ENCODE assay signal across 18 mouse cellular contexts in genomic region chr14:8305014-8305413, GRCm38 (mm10). TPM values are rescaled to one million over a fixed set of nuclear protein-coding genes. Genes with fewer than 3 reads are reported as not detected.
A peak's percentile ranks its signal among the peaks of the same experiment; 100 is the strongest.
DNase-seq lines count a peak whose midpoint lies in the region; ATAC-seq and TF ChIP-seq lines count a peak whose summit lies in the region.
"Had no signal": no experiment of that assay in that cellular context is flagged by ENCODE, and none has a peak within 500 bp of the region (broad histone marks: within the 10 kb centered on the region; RNA-seq: fewer than 3 reads in every experiment).

No protein-coding gene starts in this region.

- H3K9me3 ChIP-seq in lung, embryonic 16.5 days (ENCODE audit: control insufficient read depth, low read length) = no peaks in the 10 kb centered on the region
- no peaks in the 10 kb centered on the region for H3K9me3 ChIP-seq in stomach, embryonic 15.5 days
- H3K9me3 ChIP-seq: hindbrain, embryonic 12.5 days; neural tube, embryonic 13.5 days had no signal

- H3K9ac ChIP-seq in lung, embryonic 16.5 days (ENCODE audit: low read length) = no peak overlapping the region
- no peak overlapping the region for H3K9ac ChIP-seq in stomach, embryonic 15.5 days
- H3K9ac ChIP-seq: hindbrain, embryonic 12.5 days; neural tube, embryonic 13.5 days had no signal

- ATAC-seq in lung, embryonic 16.5 days (ENCODE audit: low read depth) = peak; percentile 75
- ATAC-seq in stomach, embryonic 15.5 days (ENCODE audit: insufficient read depth, low FRiP score, low read depth) = peak; percentile 54; the same call in 1 of the 2 replicates
- ATAC-seq: midbrain, embryonic 16.5 days had no signal

- no peaks in the 10 kb centered on the region for H3K27me3 ChIP-seq in kidney, adult 2 months (replicated peaks; ENCODE audit: control insufficient read depth, insufficient read depth, low read length)
- H3K27me3 ChIP-seq in lung, embryonic 16.5 days (ENCODE audit: control insufficient read depth, insufficient read depth, low read depth, low read length) = no peaks in the 10 kb centered on the region
- H3K27me3 ChIP-seq in stomach, embryonic 15.5 days (replicated peaks) = no peaks in the 10 kb centered on the region
- H3K27me3 ChIP-seq: CH12.LX had no signal

- DNase-seq in embryo, embryonic 10 days (ENCODE audit: low spot score) = peak; percentile 28
- no peak for DNase-seq in embryo, embryonic 9.5 days (ENCODE audit: extremely low spot score)
- DNase-seq in kidney, adult 2 months = no peak
- no peak for DNase-seq in kidney, adult 9 months
- DNase-seq in lung, postnatal 14 days = no peak
- DNase-seq in cerebellum, postnatal 14 days = no peak
- DNase-seq: cerebellum, adult 18-20 months; gastrocnemius, postnatal 25 days; kidney, adult 8-10 months; layer of hippocampus, adult 9-11 months; left cerebral cortex, postnatal 4 days had no signal

- no peak for TF ChIP-seq CTCF in kidney, adult 2 months (conservative IDR thresholded peaks at IDR 0.05; ENCODE audit: insufficient read depth, insufficient read length, low read depth, low read length)

- peaks cover 14% of the 10 kb centered on the region for H3K4me1 ChIP-seq in kidney, adult 2 months (ENCODE audit: control insufficient read depth, insufficient read depth, low read length)
- H3K4me1 ChIP-seq in lung, embryonic 16.5 days (replicated peaks; ENCODE audit: control insufficient read depth, insufficient read depth, low read length) = peaks cover 21% of the 10 kb centered on the region
- peaks cover 5% of the 10 kb centered on the region; the same call in 1 of the 2 replicates for H3K4me1 ChIP-seq in stomach, embryonic 15.5 days

- no peak overlapping the region for H3K4me3 ChIP-seq in kidney, adult 2 months (ENCODE audit: insufficient read depth, low read depth, low read length)
- H3K4me3 ChIP-seq in lung, embryonic 16.5 days (ENCODE audit: low read length) = no peak overlapping the region
- no peak overlapping the region for H3K4me3 ChIP-seq in stomach, embryonic 15.5 days (replicated peaks)
- H3K4me3 ChIP-seq: hindbrain, embryonic 12.5 days; neural tube, embryonic 13.5 days had no signal

- H3K4me2 ChIP-seq in lung, embryonic 16.5 days (ENCODE audit: low read depth, low read length) = no peak overlapping the region
- H3K4me2 ChIP-seq in stomach, embryonic 15.5 days = no peak overlapping the region
- H3K4me2 ChIP-seq: hindbrain, embryonic 12.5 days; neural tube, embryonic 13.5 days had no signal

- 60% methylated on average over 3 of the region's 3 CpGs for WGBS in kidney, adult 2 months
- 49% methylated on average over 3 of the region's 3 CpGs for WGBS in lung, embryonic 16.5 days
- 55% methylated on average over 3 of the region's 3 CpGs for WGBS in stomach, embryonic 15.5 days

- TF ChIP-seq POLR2A in kidney, adult 2 months (IDR thresholded peaks at IDR 0.05; ENCODE audit: low read depth, low read length) = no peak

- peak overlapping the region; percentile 70 for H3K27ac ChIP-seq in kidney, adult 2 months (ENCODE audit: insufficient read depth, low read depth, low read length)
- H3K27ac ChIP-seq in lung, embryonic 16.5 days (ENCODE audit: low read length) = peak overlapping the region; percentile 26; the same call in 1 of the 2 replicates
- no peak overlapping the region for H3K27ac ChIP-seq in stomach, embryonic 15.5 days
- H3K27ac ChIP-seq: hindbrain, embryonic 12.5 days; neural tube, embryonic 13.5 days had no signal

- H3K36me3 ChIP-seq in kidney, adult 2 months (ENCODE audit: control insufficient read depth, insufficient read depth, low read length) = no peaks in the 10 kb centered on the region
- no peaks in the 10 kb centered on the region for H3K36me3 ChIP-seq in lung, embryonic 16.5 days (ENCODE audit: control insufficient read depth, insufficient read depth, low read length)
- no peaks in the 10 kb centered on the region for H3K36me3 ChIP-seq in stomach, embryonic 15.5 days
- H3K36me3 ChIP-seq: hindbrain, embryonic 12.5 days; neural tube, embryonic 13.5 days had no signal

RNA-seq across cellular contexts. Expression of gene Fam107a, which starts 12.8 kb away (rescaled TPM):
- polyA plus RNA-seq in kidney, adult 2 months (2012; rRNA removed) = 119 and 151 TPM in 2 replicates
- 0.40 and 0.58 TPM in 2 replicates for polyA plus RNA-seq in lung, embryonic 16.5 days (2015; fragmentation: Nextera tagmentation; extraction: Ambion mirVana)
- 0.22 and 0.23 TPM in 2 replicates for polyA plus RNA-seq in stomach, embryonic 15.5 days (2015; fragmentation: Nextera tagmentation; extraction: Ambion mirVana)

RNA-seq across cellular contexts. Expression of gene Acox2, which starts 45.9 kb away (rescaled TPM):
- 190 and 252 TPM in 2 replicates for polyA plus RNA-seq in kidney, adult 2 months (2012; rRNA removed)
- polyA plus RNA-seq in lung, embryonic 16.5 days (2015; fragmentation: Nextera tagmentation; extraction: Ambion mirVana) = 1.3 and 4.4 TPM in 2 replicates
- 2.1 and 3.1 TPM in 2 replicates for polyA plus RNA-seq in stomach, embryonic 15.5 days (2015; fragmentation: Nextera tagmentation; extraction: Ambion mirVana)
- polyA plus RNA-seq: heart, embryonic 14.5 days; midbrain, embryonic 16.5 days; neural tube, embryonic 13.5 days had no signal

Comparison
In these comparisons a context has a peak if more than half of its experiments do, and no peak if none do; other contexts are left out.
1. RNA of gene Fam107a, which starts 12.8 kb away (polyA plus RNA-seq): 119 to 151 TPM in kidney, adult 2 months; 0.40 to 0.58 TPM in lung, embryonic 16.5 days and 0.22 to 0.23 TPM in stomach, embryonic 15.5 days; every median in the first group is over 10 times any median in the second.
2. RNA of gene Acox2, which starts 45.9 kb away (polyA plus RNA-seq): 190 to 252 TPM in kidney, adult 2 months; 2.1 to 3.1 TPM in stomach, embryonic 15.5 days and 1.3 to 4.4 TPM in lung, embryonic 16.5 days; every median in the first group is over 10 times any median in the second.